Mouse (Mus musculus): ENCODE data around the gene E130114P18Rik.

- no peak for TF ChIP-seq MYOD1 (IDR thresholded peaks at IDR 0.05; ENCODE audit: control insufficient read depth, insufficient read length, low read depth)
- no peak for TF ChIP-seq CTCF (IDR thresholded peaks at IDR 0.05; ENCODE audit: control insufficient read depth, insufficient read depth, insufficient read length)
- no peak for TF ChIP-seq CEBPB (IDR thresholded peaks at IDR 0.05; ENCODE audit: low read depth)
Measured at GRCm38 (mm10) chr4:97676579-97676937, 101.3 kb downstream of the E130114P18Rik start.

Measured in C2C12 (cell line).